Mouse (Mus musculus): ENCODE results near the gene Klhl2.

The Klhl2 gene

GRCm38 (mm10) chr8:64767047-64767446, 82.8 kb downstream of the Klhl2 start:
- no peak for DNase-seq (ENCODE audit: low spot score)

- no peak for DNase-seq (ENCODE audit: low spot score)
Observed at GRCm38 (mm10) chr8:64764075-64764474, 85.7 kb downstream of the Klhl2 start.

GRCm38 (mm10) chr8:64762751-64763150, 87.1 kb downstream of the Klhl2 start:
- no peak for DNase-seq (ENCODE audit: low spot score)

- no peak for DNase-seq (ENCODE audit: low spot score)
Observed at GRCm38 (mm10) chr8:64761430-64761829, 88.4 kb downstream of the Klhl2 start.

- DNase-seq (ENCODE audit: low spot score) = no peak
Observed at GRCm38 (mm10) chr8:64757956-64758355, 91.9 kb downstream of the Klhl2 start.

- DNase-seq (ENCODE audit: low spot score) = no peak
Observed at GRCm38 (mm10) chr8:64746215-64747058, 103.4 kb downstream of the Klhl2 start.

- DNase-seq (ENCODE audit: low spot score) = no peak
Observed at GRCm38 (mm10) chr8:64740547-64741211, 109.1 kb downstream of the Klhl2 start.

GRCm38 (mm10) chr8:64738916-64739315, 110.9 kb downstream of the Klhl2 start:
- DNase-seq (ENCODE audit: low spot score) = no peak

- no peak for DNase-seq (ENCODE audit: low spot score)
Observed at GRCm38 (mm10) chr8:64736767-64737323, 113.0 kb downstream of the Klhl2 start.

GRCm38 (mm10) chr8:64735161-64735560, 114.7 kb downstream of the Klhl2 start:
- no peak for DNase-seq (ENCODE audit: low spot score)

GRCm38 (mm10) chr8:64733271-64733943, 116.4 kb downstream of the Klhl2 start, which contains the start of gene Msmo1:
TSS of gene Msmo1 (minus strand) at chr8:64733792.
- DNase-seq (ENCODE audit: low spot score) = peak; percentile 98

GRCm38 (mm10) chr8:64732596-64732995, 117.2 kb downstream of the Klhl2 start:
- no peak for DNase-seq (ENCODE audit: low spot score)

- DNase-seq (ENCODE audit: low spot score) = no peak
Observed at GRCm38 (mm10) chr8:64728156-64728555, 121.7 kb downstream of the Klhl2 start.

GRCm38 (mm10) chr8:64726190-64726695, 123.6 kb downstream of the Klhl2 start:
- DNase-seq (ENCODE audit: low spot score) = no peak

GRCm38 (mm10) chr8:64723206-64723605, 126.6 kb downstream of the Klhl2 start:
- DNase-seq (ENCODE audit: low spot score) = no peak

- DNase-seq (ENCODE audit: low spot score) = no peak
Observed at GRCm38 (mm10) chr8:64717868-64718267, 131.9 kb downstream of the Klhl2 start.

- no peak for DNase-seq (ENCODE audit: low spot score)
Observed at GRCm38 (mm10) chr8:64712499-64712898, 137.3 kb downstream of the Klhl2 start.

- DNase-seq (ENCODE audit: low spot score) = no peak
Observed at GRCm38 (mm10) chr8:64711544-64711943, 138.3 kb downstream of the Klhl2 start.

GRCm38 (mm10) chr8:64707481-64707880, 142.3 kb downstream of the Klhl2 start:
- no peak for DNase-seq (ENCODE audit: low spot score)

- no peak for DNase-seq (ENCODE audit: low spot score)
Observed at GRCm38 (mm10) chr8:64703191-64703590, 146.6 kb downstream of the Klhl2 start.

GRCm38 (mm10) chr8:64692651-64693201, 157.1 kb downstream of the Klhl2 start, which contains the start of gene Cpe:
TSS of gene Cpe (minus strand) at chr8:64693054.
- DNase-seq (ENCODE audit: low spot score) = peak; percentile 2
